Mouse (Mus musculus) kidney, postnatal 14 days (tissue): ENCODE results near the gene Baiap3.
"Not testable (repeated sequence)": the region's sequence is repeated elsewhere in the genome, so short reads cannot be mapped to it uniquely, and the experiment has no call there.

Source experiments
- DNase-seq: peaks from one replicate; pipeline ENCODE4 v3.0.0; 2022; ENCODE audit warnings: mixed read lengths

Baiap3 gene

GRCm38 (mm10) chr17:25244239-25244638 lies 11.9 kb downstream of the Baiap3 start:
- peak; percentile 32 for DNase-seq

- DNase-seq, result no peak
Observed at GRCm38 (mm10) chr17:25243131-25243780, 12.9 kb downstream of the Baiap3 start.

GRCm38 (mm10) chr17:25239695-25240636 lies 16.2 kb downstream of the Baiap3 start, which contains the start of the genes Gnptg and Tsr3:
Gene Gnptg, minus strand, starts transcription at chr17:25240124.
Gene Tsr3, plus strand, starts transcription at chr17:25240170.
- DNase-seq, result peak; percentile 93

- DNase-seq, result no peak
Observed at GRCm38 (mm10) chr17:25235635-25236034, 20.5 kb downstream of the Baiap3 start.

- not testable (repeated sequence) for DNase-seq
Observed at GRCm38 (mm10) chr17:25231621-25232020, 24.5 kb downstream of the Baiap3 start.

GRCm38 (mm10) chr17:25230700-25231099 lies 25.5 kb downstream of the Baiap3 start:
- DNase-seq, result peak; percentile 66

- DNase-seq, result peak; percentile 34
Observed at GRCm38 (mm10) chr17:25230014-25230655, 26.0 kb downstream of the Baiap3 start.

- peak; percentile 39 for DNase-seq
Observed at GRCm38 (mm10) chr17:25227991-25228390, 28.2 kb downstream of the Baiap3 start.

GRCm38 (mm10) chr17:25225659-25226058 lies 30.5 kb downstream of the Baiap3 start:
- no peak for DNase-seq

- DNase-seq, result peak; percentile 11
Observed at GRCm38 (mm10) chr17:25224586-25225222, 31.5 kb downstream of the Baiap3 start.

GRCm38 (mm10) chr17:25222951-25223601 lies 33.1 kb downstream of the Baiap3 start:
- no peak for DNase-seq

- not testable (repeated sequence) for DNase-seq
Observed at GRCm38 (mm10) chr17:25222504-25222940, 33.6 kb downstream of the Baiap3 start.

GRCm38 (mm10) chr17:25221821-25222503 lies 34.2 kb downstream of the Baiap3 start:
- peak; percentile 82 for DNase-seq

- no peak for DNase-seq
Observed at GRCm38 (mm10) chr17:25220746-25221145, 35.4 kb downstream of the Baiap3 start.

- DNase-seq, result no peak
Observed at GRCm38 (mm10) chr17:25219492-25220295, 36.5 kb downstream of the Baiap3 start.

- DNase-seq, result no peak
Observed at GRCm38 (mm10) chr17:25218967-25219366, 37.2 kb downstream of the Baiap3 start.

GRCm38 (mm10) chr17:25215431-25215830 lies 40.7 kb downstream of the Baiap3 start:
- DNase-seq, result no peak

GRCm38 (mm10) chr17:25211705-25212104 lies 44.5 kb downstream of the Baiap3 start:
- no peak for DNase-seq

- peak; percentile 79 for DNase-seq
Observed at GRCm38 (mm10) chr17:25210680-25211466, 45.3 kb downstream of the Baiap3 start.

GRCm38 (mm10) chr17:25210006-25210405 lies 46.2 kb downstream of the Baiap3 start:
- DNase-seq, result peak; percentile 55
